Mouse (Mus musculus) CD4-positive, CD25-positive, alpha-beta regulatory T cell, adult 9 weeks (primary cell): ENCODE data around the gene Gimap3. TPM values are rescaled to one million over a fixed set of nuclear protein-coding genes. Genes with fewer than 3 reads are reported as not detected.

Source experiments
- polyA plus RNA-seq: library from polyadenylated mRNA; unstranded; fragments of 100-300 nt; shearing (Covaris generic); gene quantifications from one replicate; pipeline ENCODE4 v1.2.1, GENCODE M21; 2017

The Gimap3 gene
- 2,133 TPM for polyA plus RNA-seq

DNA sequence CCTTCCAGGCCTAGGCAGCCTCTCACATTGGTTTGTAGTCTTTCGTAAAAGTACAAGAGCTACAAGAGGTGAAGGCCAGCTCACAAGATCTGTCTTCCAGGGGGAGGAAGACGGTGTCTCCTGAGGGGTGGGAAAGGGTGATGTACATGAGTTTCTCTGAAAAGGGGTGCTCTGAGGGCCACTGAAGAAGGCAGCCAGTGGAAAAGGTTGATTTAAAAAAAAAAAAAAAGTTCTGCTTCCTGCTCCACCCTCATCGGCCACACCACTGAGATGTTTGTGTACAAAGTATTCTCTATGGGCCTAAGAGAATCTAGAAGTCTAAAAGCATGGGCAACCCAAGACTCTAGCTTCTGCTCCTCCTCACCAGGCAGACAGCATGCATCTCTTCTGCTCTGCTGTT is at the start of gene Gimap3:
TSS of gene Gimap3 (minus strand) at position 156 of the 400 bp plus-strand sequence.

DNA sequence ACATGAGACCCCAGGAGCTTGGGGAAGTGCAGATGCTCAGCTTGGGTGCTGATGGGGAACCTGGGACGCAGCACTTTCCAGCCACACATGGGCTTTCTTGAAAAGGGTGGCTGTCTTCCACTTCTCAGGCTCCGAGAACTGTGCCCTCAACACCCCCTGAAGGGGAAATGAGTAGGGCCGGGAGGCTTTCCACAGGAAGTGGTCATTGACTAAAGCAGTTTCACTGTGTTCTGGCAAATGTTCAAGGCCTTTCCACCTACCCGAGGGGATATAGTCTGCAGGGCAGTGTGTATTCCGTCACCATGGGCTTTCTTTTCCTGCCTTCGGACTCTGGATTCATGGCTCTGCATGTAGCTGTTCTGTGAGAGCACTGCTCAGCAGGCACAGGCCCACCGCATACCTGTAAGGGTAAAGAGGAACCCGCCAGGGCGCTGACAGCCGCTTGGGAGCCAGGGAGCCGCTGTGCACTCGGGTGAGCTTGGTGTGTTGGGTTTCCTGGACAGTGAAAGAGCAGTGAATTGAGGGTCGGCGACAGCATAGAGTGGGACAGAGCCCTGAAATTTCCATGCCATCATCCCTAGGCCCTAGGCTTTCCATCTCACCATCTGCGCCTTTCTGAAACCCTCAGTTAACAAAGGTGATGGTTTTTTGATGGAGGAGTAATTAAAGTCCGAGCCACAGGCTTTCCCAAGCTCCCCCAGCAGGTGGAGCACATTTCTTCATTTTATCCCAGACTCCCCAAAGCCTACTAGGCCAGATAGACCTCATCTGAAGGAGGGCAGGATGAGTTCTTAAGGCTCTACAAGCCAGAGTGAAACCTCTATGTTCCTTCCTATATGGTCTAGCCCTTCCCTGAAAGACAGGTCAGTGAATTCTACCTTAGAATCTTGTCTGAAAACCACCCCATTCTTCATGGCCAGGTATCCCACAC is 24.4 kb downstream of the Gimap3 start, which contains the start of gene Gimap5:
TSS of gene Gimap5 (plus strand) at position 239 of the 931 bp plus-strand sequence.

DNA sequence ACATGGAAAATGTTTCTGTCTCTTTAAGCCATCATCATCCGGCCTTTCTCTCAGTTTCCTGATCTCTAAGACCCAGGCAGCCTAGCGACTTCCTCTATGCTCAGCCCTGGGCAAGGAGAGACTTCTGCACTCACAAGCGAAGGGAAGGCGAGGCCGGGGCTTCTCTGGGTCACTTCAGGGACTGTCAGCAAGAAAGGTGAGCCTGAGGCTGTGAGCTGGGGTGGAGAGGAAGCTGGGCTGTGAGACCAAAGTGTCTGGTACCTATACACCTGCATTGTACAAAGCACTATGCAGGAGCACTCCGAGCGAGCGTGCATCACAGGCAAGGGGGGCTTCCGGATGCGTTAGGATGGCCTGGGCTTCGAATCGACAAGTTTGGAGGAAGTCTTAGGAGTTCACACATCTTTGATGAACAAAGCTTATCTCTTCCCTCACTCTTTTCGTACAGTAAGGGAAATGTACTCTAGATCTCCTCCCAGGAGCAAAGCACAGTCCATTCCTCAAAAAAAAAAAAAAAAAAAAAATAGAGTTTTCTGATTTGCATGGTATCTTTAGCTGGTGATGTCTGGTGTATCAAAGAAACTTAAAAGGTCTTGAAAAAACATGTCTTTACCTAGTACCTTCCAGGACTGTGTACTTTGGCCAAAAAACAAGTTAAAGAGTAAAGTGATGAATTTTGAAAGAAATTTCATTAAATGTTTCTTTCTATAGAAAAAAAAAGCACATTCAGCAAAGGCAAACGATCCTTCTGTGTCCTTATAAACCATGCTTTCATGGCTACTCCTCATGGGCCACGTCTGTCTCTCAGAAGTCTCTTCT is 31.5 kb downstream of the Gimap3 start, which contains the start of gene Gimap1:
TSS of gene Gimap1 (plus strand) at position 94 of the 819 bp plus-strand sequence.

DNA sequence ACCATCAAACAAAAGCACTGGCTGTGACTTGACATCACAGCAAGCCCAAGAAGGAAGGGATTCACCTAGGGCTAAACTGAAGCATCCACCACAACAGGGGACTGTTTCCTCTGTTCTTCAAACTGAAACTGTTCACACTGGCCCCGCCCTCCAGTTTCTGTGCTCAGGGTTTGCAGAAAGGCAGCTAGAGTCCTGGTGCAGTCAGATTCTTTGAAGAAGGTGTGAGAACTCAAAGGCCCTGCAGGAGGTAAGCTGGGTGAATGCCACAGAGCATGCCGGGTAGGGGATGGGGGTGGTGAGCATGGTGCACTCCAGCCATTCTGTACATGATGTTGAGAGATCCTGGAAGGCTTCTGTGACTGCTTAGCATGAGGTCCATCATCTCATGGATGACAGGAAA is 52.2 kb downstream of the Gimap3 start, which contains the start of the genes Gm28053 and Gimap7:
TSS of gene Gm28053 (plus strand) at position 153 of the 400 bp plus-strand sequence.
TSS of gene Gimap7 (plus strand) at position 167 of the 400 bp plus-strand sequence.

Other genes with a start within 250 kb of the Gimap3 start
- 0.29 TPM for gene Atp6v0e2, start 233.2 kb downstream of the Gimap3 start, polyA plus RNA-seq
- gene Lrrc61, start 216.1 kb downstream of the Gimap3 start, polyA plus RNA-seq, result 57.5 TPM
- gene Rarres2, start 198.1 kb downstream of the Gimap3 start, polyA plus RNA-seq, result not detected
- gene Gm45021, start 181.2 kb downstream of the Gimap3 start, polyA plus RNA-seq, result not detected
- gene Repin1, start 177.0 kb downstream of the Gimap3 start, polyA plus RNA-seq, result 3.4 TPM
- not detected for gene Gm44965, start 176.9 kb downstream of the Gimap3 start, polyA plus RNA-seq
- 3.3 TPM for gene Zfp775, start 168.8 kb downstream of the Gimap3 start, polyA plus RNA-seq
- gene AI854703, start 144.1 kb downstream of the Gimap3 start, polyA plus RNA-seq, result 5.2 TPM
- 194 TPM for gene Gimap8, start 123.6 kb downstream of the Gimap3 start, polyA plus RNA-seq
- gene Gimap9, start 94.7 kb downstream of the Gimap3 start, polyA plus RNA-seq, result 285 TPM
- 1,424 TPM for gene Gimap4, start 86.3 kb downstream of the Gimap3 start, polyA plus RNA-seq
- 1,045 TPM for gene Gimap6, start 62.6 kb downstream of the Gimap3 start, polyA plus RNA-seq
- gene Gm28053, start 52.2 kb downstream of the Gimap3 start, polyA plus RNA-seq, result 29.9 TPM
- gene Gimap7, start 52.2 kb downstream of the Gimap3 start, polyA plus RNA-seq, result 306 TPM
- gene Gimap1, start 31.8 kb downstream of the Gimap3 start, polyA plus RNA-seq, result 196 TPM
- 259 TPM for gene Gimap5, start 24.7 kb downstream of the Gimap3 start, polyA plus RNA-seq
- 12.9 TPM for gene Tmem176a, start 70.1 kb upstream of the Gimap3 start, polyA plus RNA-seq
- gene Tmem176b, start 70.6 kb upstream of the Gimap3 start, polyA plus RNA-seq, result 18.8 TPM
- not detected for gene Aoc1, start 102.0 kb upstream of the Gimap3 start, polyA plus RNA-seq
- not detected for gene 1600015I10Rik, start 159.0 kb upstream of the Gimap3 start, polyA plus RNA-seq
- gene Doxl2, start 204.1 kb upstream of the Gimap3 start, polyA plus RNA-seq, result not detected
- not detected for gene Svs1, start 216.0 kb upstream of the Gimap3 start, polyA plus RNA-seq